Mouse (Mus musculus) embryonic facial prominence, embryonic 11.5 days (tissue): Measurements from ENCODE around the gene Ncf4. TPM values are rescaled to one million over a fixed set of nuclear protein-coding genes. Genes with fewer than 3 reads are reported as not detected.

Source experiments
- ATAC-seq: fragments of 200-750 bp; cut with Nextera tagmentation; replicated peaks from 2 replicates; pipeline ENCODE4 v1.8.0; 2017; ENCODE audit warnings: low read depth; ENCODE audit not compliant: insufficient number of reproducible peaks, low FRiP score, low TSS enrichment
- DNase-seq: peaks from one replicate; pipeline ENCODE4 v3.0.0-alpha.2; 2015; ENCODE audit warnings: low spot score
- H3K27ac ChIP-seq: fragments of 300-500 bp; sonication (generic); replicated peaks from 2 replicates; pipeline ENCODE4 v1.5.1; 2014; ENCODE audit warnings: mild to moderate bottlenecking, low read depth, low read length, control low read depth
- H3K27me3 ChIP-seq: fragments of 300-500 bp; sonication (generic); 2 replicates; pipeline ENCODE4 v1.6.1; 2014; ENCODE audit warnings: mild to moderate bottlenecking, low read length, moderate library complexity, mixed read lengths; ENCODE audit not compliant: control insufficient read depth, insufficient read depth
- H3K36me3 ChIP-seq: fragments of 300-500 bp; sonication (generic); replicated peaks from 2 replicates; pipeline ENCODE4 v1.6.1; 2014; ENCODE audit warnings: low read depth, mild to moderate bottlenecking, low read length, moderate library complexity, mixed read lengths; ENCODE audit not compliant: control insufficient read depth, insufficient read depth
- H3K4me1 ChIP-seq: fragments of 300-500 bp; sonication (generic); 2 replicates; pipeline ENCODE4 v1.6.1; 2014; ENCODE audit warnings: low read length, mixed read lengths; ENCODE audit not compliant: control insufficient read depth, insufficient read depth
- H3K4me2 ChIP-seq: fragments of 300-500 bp; sonication (generic); 2 replicates; pipeline ENCODE4 v1.6.1; 2014; ENCODE audit warnings: low read depth, mild to moderate bottlenecking, control low read depth, low read length, moderate library complexity
- H3K4me3 ChIP-seq: fragments of 300-500 bp; sonication (generic); 2 replicates; pipeline ENCODE4 v1.5.1; 2014; ENCODE audit warnings: low read depth, low read length, control low read depth
- H3K9ac ChIP-seq: fragments of 300-500 bp; sonication (generic); replicated peaks from 2 replicates; pipeline ENCODE4 v1.6.1; 2014; ENCODE audit warnings: mild to moderate bottlenecking, control low read depth, low read length
- H3K9me3 ChIP-seq: fragments of 300-500 bp; sonication (generic); replicated peaks from 2 replicates; pipeline ENCODE4 v1.6.1; 2016; ENCODE audit warnings: mild to moderate bottlenecking, low read length, inconsistent platforms, mixed read lengths; ENCODE audit not compliant: control insufficient read depth
- WGBS: fragments of 180-500 bp; shearing (Covaris S2); extraction: QIAGEN DNeasy Blood & Tissue Kit; methylation state at CpG from one replicate; pipeline ENCODE4 v1.1.7; 2014; 5-methylcytosine and 5-hydroxymethylcytosine counted together
- polyA plus RNA-seq: library from polyadenylated mRNA; unstranded; fragments of >200 nt; fragmentation: Nextera tagmentation; extraction: Ambion mirVana; gene quantifications from 2 replicates; pipeline ENCODE4 v1.2.1, GENCODE M21; 2014

Ncf4 gene
- polyA plus RNA-seq, 1 experiment from 2014 or later, result 7.9 TPM

DNA sequence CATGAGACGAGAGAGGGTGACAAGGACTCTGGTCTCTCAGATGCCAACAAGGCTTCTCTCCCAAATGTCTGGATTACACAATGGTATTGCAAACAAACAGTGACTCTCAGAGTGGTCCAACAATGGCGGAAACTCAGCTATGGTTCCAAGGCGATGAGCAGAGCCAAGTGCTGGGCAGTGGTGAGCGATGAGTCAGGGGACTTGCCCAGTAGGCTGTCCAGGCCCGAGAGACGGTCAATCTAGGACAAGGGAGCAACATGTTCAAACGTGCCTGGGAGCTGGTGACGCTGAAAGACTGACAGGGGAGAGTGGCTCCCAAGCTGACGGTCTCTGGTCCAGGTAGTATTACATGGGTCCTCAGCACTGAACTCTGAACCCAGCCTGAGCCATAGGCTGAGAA, 29.3 kb upstream of the Ncf4 start:
- ATAC-seq, result no peak
- H3K4me1 ChIP-seq, result no peaks in the 10 kb centered on the region

DNA sequence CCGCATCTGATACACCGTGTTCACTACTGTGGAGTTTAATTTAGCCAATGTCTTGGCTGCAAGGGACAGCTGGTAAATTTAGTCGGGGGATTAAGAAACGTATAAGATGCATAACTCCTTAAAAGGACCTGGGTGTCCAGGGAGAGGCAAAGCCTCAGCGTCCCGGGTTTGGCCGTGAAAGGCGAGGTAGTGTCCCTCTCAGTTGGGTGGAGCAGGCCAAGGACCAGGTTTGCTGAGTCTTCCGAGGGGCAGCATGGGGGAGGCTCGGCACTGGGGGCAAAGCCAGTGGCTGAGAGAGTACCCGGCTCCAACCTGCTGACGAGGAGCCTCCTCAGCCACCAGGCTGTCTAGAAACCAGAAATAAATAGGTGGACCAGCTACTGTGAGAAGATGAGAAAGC, 16.8 kb upstream of the Ncf4 start:
- Histone ChIP-seq H3K4me3 (no peak overlapping the region), H3K4me1 (no peaks in the 10 kb centered on the region), H3K9me3 (no peaks in the 10 kb centered on the region), H3K4me2 (no peak overlapping the region), H3K9ac (no peak overlapping the region), H3K36me3 (no peaks in the 10 kb centered on the region), H3K27me3 (no peaks in the 10 kb centered on the region), H3K27ac (no peak overlapping the region)
- WGBS, result 86% methylated on average over 12 of the region's 12 CpGs
- no peak for ATAC-seq
- DNase-seq, result no peak

More for the DNA sequence above, 29.3 kb upstream of the Ncf4 start:
- Histone ChIP-seq H3K4me3 (no peak overlapping the region), H3K36me3 (no peaks in the 10 kb centered on the region), H3K9me3 (no peaks in the 10 kb centered on the region), H3K4me2 (no peak overlapping the region), H3K27ac (no peak overlapping the region), H3K9ac (no peak overlapping the region), H3K27me3 (no peaks in the 10 kb centered on the region)
- WGBS, result 80% methylated on average over 9 of the region's 9 CpGs
- no peak for DNase-seq

DNA sequence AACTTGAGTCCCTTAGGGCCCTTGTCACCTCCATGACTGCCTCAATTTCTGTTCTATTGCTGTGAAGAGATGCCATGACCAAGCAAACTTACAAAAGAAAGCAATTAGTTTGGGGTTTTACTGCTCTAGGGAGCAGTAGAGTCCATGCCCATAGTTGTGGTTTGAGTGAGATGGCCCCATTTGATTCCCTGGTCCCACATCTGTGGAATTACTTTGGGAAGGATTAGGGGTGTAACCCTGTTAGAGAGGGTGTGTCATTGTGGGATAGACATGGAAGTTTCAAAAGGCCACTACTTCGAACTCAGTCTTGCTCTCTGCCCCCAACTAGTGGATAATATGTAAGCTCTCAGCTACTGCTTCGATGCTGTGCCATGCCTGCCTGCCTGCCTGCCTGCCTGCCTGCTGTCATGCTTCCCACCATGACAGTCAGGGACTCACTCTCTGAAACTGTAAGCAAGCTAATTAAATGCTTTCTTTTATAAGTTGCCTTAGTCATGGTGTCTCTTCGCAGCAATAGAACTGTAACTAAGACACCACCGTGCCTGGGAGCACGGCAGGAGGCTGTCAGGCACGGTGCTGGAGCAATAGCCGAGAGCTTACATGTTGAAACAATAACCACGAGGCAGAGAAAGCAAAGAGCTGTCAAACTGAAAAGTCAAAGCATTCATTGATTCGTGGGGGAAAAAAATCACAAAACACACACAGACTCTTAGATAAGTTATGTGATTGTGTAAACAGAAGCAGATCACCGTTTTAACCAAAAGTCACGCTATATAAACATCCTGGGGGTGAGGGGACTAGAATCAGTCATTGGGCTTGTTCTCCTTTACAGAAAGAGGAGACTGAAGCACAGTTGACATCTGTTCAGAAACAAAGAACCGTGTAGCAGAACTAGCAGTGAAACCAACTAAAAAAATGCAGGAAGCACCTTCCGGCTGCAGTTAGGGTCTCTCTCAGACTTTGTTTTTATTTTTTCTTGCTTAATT, 13.0 kb upstream of the Ncf4 start:
- no peak overlapping the region for H3K4me2 ChIP-seq

DNA sequence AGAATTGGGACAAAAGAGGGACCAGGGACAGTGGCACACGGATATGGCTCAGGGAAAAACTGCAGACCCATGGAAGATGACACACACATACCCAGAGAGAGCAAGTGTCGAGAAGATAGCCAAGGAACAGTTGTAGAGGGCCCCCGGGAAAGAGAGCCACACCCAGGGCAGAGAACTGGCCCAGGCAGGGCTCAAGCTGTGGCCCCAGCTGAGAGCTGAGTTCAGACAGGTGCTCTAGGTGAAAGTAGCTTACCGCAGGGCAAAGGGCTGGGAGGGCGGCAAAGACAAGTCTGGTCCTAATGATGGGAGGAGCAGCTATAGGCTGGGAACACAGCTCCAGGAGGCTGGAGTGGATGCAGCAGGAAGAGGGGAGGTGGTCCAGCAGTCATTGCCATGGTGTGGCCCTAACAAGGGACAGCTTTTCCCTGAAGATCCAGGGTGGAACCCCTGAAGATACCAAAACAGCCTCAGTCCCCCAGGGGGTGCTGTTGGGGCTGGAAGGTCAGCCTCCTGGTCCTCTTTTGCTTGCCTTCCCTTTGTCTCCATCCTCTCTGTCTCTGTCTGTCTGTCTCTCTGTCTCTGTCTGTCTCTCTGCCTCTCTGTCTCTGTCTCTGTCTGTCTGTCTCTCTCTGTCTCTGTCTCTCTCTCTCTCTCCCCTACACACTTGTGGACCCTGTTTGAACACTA, 9.6 kb upstream of the Ncf4 start:
- Histone ChIP-seq H3K4me3 (no peak overlapping the region), H3K27ac (no peak overlapping the region), H3K9me3 (no peaks in the 10 kb centered on the region), H3K9ac (no peak overlapping the region), H3K4me2 (no peak overlapping the region), H3K4me1 (no peaks in the 10 kb centered on the region), H3K27me3 (no peaks in the 10 kb centered on the region), H3K36me3 (no peaks in the 10 kb centered on the region)
- DNase-seq (no peak), ATAC-seq (no peak)
- whole genome bisulfite sequencing, result 76% methylated on average over 5 of the region's 5 CpGs

More for the DNA sequence above, 13.0 kb upstream of the Ncf4 start:
- Histone ChIP-seq H3K36me3 (no peaks in the 10 kb centered on the region), H3K27me3 (no peaks in the 10 kb centered on the region), H3K9ac (no peak overlapping the region), H3K27ac (no peak overlapping the region), H3K4me3 (no peak overlapping the region), H3K4me1 (no peaks in the 10 kb centered on the region), H3K9me3 (no peaks in the 10 kb centered on the region)
- DNase-seq (peak; percentile 45), ATAC-seq (no peak)
- WGBS, result 25% methylated on average over 13 of the region's 13 CpGs

DNA sequence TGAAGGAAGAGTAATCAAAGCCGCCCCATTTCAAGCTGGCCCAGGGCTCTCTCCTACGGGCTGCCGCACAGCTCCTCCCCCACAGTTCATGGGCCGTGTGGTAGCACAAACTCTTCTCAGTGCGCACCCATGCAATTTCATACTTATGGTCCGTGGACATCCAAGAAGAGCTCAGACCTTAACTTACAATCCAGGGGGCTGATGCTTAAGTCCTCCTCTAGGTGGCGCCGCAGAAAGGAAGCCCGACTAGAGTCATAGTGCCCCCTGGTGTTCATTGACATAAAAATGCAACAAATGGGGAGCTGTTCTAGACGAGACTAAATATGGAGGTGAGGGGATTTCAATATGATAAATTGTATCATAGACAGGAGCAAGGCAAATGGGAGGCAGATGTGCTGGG, 5.1 kb upstream of the Ncf4 start:
- ATAC-seq (no peak), DNase-seq (peak; percentile 86)
- WGBS, result 23% methylated on average over 10 of the region's 10 CpGs
- H3K36me3 ChIP-seq, result no peaks in the 10 kb centered on the region
- H3K4me3 ChIP-seq, result no peak overlapping the region
- no peaks in the 10 kb centered on the region for H3K4me1 ChIP-seq
- no peak overlapping the region for H3K4me2 ChIP-seq
- no peaks in the 10 kb centered on the region for H3K27me3 ChIP-seq
- H3K27ac ChIP-seq, result no peak overlapping the region
- no peak overlapping the region for H3K9ac ChIP-seq
- H3K9me3 ChIP-seq, result no peaks in the 10 kb centered on the region

DNA sequence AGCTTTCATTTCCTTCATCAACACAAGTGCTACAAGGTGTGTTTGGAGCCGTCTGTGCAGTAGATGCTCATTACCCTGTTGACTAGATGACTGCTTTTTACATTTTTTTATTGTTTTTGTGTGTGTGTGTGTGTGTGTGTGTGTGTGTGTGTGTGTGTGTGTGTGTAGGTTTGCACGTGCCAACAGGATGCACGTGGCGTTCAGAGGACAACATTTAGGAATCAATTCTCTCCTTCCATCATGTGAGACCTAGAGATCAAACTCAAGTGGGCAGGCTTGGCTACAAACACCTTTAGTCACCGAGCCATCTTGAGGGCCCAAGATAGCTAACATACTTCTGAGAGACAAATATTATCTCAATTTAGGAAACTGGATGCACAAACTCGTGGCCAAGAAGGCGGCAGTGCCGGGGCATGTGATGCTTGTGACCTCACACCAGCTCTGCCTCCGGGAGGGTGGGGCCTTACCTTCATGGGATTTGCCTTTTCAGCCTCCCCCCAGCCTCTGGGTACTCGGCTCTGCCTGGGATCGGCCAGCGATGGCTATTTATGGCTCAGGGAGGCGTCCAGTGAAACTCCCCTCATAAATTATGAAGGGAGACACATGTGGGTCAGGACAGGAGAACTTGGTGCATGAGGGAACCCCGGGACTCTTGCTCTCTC, 4.5 kb upstream of the Ncf4 start:
- no peak overlapping the region for H3K27ac ChIP-seq
- 78% methylated on average over 14 of the region's 14 CpGs for WGBS
- no peak overlapping the region for H3K4me3 ChIP-seq
- H3K4me1 ChIP-seq, result no peaks in the 10 kb centered on the region
- no peaks in the 10 kb centered on the region for H3K9me3 ChIP-seq
- no peak overlapping the region for H3K4me2 ChIP-seq
- DNase-seq (no peak), ATAC-seq (no peak)
- no peaks in the 10 kb centered on the region for H3K27me3 ChIP-seq
- no peaks in the 10 kb centered on the region for H3K36me3 ChIP-seq
- no peak overlapping the region for H3K9ac ChIP-seq

DNA sequence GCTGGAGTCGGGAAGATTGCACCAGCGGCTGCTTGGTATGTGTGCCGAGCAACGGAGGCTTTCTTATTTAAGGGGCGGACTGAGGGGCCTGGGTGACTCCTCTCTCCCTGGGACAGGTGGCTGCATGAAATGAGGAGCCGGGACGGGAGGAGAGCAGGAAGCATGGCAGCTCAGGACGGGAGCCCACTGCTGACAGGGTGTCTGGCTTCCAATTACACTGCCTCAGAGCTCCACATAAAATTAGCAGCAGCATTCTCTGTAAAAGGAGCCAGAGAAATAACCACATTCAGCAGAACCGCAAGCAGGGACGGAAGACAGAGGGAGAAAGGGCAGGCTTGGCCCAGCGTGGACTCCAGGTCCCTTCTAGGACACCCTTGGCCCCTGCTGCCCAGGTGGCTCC, 3.3 kb upstream of the Ncf4 start:
- 42% methylated on average over 11 of the region's 11 CpGs for WGBS
- no peak for ATAC-seq
- Histone ChIP-seq H3K4me2 (no peak overlapping the region), H3K4me1 (no peaks in the 10 kb centered on the region), H3K36me3 (no peaks in the 10 kb centered on the region), H3K9ac (no peak overlapping the region), H3K4me3 (no peak overlapping the region), H3K9me3 (no peaks in the 10 kb centered on the region), H3K27me3 (no peaks in the 10 kb centered on the region), H3K27ac (no peak overlapping the region)
- DNase-seq, result no peak
